Mouse (Mus musculus): Measurements from ENCODE around the gene Slc30a6. TPM values are rescaled to one million over a fixed set of nuclear protein-coding genes. Genes with fewer than 3 reads are reported as not detected.

The Slc30a6 gene
- polyA plus RNA-seq, 1 experiment from 2014 or later = 43.3 TPM

DNA sequence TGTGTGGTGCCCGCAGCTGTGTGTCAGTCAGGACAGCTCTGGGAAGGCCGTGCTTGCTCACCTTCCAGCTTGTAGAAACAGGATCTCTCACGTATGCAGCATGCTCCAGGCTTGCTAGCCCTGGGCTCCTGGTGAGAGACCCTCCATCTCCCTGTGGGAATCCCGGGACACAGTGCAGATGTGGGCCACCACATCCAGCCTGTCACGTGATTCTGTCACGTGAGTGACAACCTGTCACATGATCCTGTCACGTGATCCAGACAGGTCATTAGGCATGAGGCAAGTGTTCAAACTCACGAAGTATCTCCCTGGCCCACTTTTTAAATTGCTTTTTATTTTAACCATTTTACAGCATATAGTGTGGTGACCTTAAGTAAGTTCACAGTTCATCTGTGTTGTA, 17.9 kb downstream of the Slc30a6 start:
- H3K9me3 ChIP-seq = no peaks in the 10 kb centered on the region
- ATAC-seq (ENCODE audit: low FRiP score, low read depth) = no peak
- no peak overlapping the region for H3K4me3 ChIP-seq
- H3K9ac ChIP-seq = no peak overlapping the region
- H3K4me2 ChIP-seq (replicated peaks) = no peak overlapping the region
- H3K36me3 ChIP-seq = peaks cover 78% of the 10 kb centered on the region
- H3K27ac ChIP-seq = no peak overlapping the region
- 90% methylated on average over 8 of the region's 8 CpGs for WGBS
- no peaks in the 10 kb centered on the region for H3K4me1 ChIP-seq
- no peaks in the 10 kb centered on the region for H3K27me3 ChIP-seq

DNA sequence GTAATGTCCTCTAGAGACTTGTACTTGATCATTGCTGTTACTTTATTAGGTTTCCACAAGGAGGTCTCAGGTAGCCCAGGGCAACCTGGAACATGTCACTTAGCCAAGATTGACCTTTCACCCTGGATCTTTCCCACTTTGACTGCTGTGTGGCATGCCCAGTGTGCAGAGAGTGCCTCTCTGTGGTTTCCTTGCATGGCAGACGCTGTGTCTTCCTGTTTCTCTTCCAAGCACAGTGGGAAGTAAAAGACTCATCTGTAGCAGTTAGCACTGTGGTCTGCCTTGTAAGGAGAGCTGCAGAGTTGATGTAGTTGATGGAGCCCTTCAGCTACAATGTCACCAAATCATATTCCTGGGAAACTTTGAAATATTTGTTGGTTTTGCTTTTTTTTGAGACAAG, 19.3 kb downstream of the Slc30a6 start:
- no peak overlapping the region for H3K4me2 ChIP-seq (replicated peaks)
- WGBS = 90% methylated on average over 1 of the region's 1 CpGs
- no peak for ATAC-seq (ENCODE audit: low FRiP score, low read depth)
- no peak overlapping the region for H3K9ac ChIP-seq
- no peaks in the 10 kb centered on the region for H3K27me3 ChIP-seq
- H3K9me3 ChIP-seq = no peaks in the 10 kb centered on the region
- peaks cover 84% of the 10 kb centered on the region for H3K36me3 ChIP-seq
- no peak overlapping the region for H3K27ac ChIP-seq
- H3K4me1 ChIP-seq = no peaks in the 10 kb centered on the region
- H3K4me3 ChIP-seq = no peak overlapping the region

DNA sequence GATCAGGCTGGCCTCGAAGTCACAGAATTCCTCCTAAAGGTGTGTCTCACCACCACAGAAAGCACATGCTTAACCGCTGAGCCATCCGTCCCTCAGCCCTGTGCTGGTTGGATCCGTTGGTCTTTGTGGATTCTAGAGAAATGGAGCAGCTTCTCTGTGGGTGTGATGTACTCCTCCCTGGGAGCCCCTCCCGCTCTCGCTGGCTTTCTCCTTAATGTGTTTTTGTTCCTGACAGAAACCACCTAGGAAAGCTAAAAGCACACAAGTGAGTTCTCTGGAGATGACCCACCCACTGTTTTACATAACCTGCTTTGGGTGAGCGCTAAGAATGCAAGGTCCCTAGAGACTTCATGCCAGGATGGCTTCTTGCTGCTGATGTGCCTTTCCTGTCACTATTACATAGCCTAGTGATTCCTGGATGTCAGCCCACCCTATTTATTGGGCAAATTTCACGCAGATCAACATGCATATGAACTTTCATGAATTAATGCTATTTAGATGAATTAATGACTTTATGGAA, 21.5 kb downstream of the Slc30a6 start:
- Histone ChIP-seq H3K4me1 (no peaks in the 10 kb centered on the region), H3K4me2 (replicated peaks) (no peak overlapping the region), H3K36me3 (peaks cover 83% of the 10 kb centered on the region), H3K27ac (no peak overlapping the region), H3K9ac (no peak overlapping the region), H3K9me3 (no peaks in the 10 kb centered on the region), H3K27me3 (no peaks in the 10 kb centered on the region), H3K4me3 (no peak overlapping the region)
- WGBS = 90% methylated on average over 8 of the region's 8 CpGs
- no peak for ATAC-seq (ENCODE audit: low FRiP score, low read depth)

DNA sequence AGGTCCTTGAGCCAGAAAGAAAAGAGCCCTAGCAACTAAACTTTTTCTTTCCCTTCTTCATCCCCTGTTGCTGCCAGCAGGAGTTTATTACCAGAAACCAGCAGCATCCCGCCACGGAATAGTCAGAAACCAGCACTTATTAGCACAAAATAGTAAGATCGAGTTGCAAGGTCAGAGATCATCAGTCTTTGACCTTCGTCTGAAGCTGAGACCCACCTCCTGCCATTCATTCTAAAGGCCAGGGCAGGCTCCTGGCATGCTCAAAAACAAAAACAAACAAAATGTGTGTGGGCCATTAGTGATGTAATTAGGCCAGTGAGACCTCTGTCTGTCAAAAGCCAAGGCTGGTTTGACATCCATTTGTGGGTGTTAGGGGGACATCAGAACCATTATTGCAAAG, 22.8 kb downstream of the Slc30a6 start:
- Histone ChIP-seq H3K4me2 (replicated peaks) (no peak overlapping the region), H3K36me3 (peaks cover 80% of the 10 kb centered on the region), H3K9me3 (no peaks in the 10 kb centered on the region), H3K27me3 (no peaks in the 10 kb centered on the region), H3K27ac (no peak overlapping the region), H3K4me3 (no peak overlapping the region), H3K9ac (no peak overlapping the region), H3K4me1 (no peaks in the 10 kb centered on the region)
- no peak for ATAC-seq (ENCODE audit: low FRiP score, low read depth)
- WGBS = 46% methylated on average over 4 of the region's 4 CpGs

DNA sequence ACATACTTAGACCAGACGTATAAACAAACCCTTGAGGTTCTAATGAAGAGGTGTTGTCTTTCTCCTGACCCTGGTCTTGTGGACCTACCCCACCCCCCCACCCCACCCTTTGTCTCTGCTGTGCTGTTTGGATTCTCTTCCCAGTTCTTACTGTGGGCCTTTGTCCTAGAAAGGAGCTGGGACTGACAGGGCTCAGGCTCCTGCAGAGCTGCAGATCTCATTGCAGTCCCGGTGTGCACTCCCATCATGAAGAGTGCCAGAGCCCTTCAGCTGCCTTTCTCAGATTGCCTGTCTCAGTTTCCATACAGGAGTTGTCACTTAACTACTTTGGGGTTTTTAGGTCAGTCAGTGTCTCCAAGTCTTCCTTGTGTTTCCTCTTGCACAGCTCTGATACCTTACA, 25.2 kb downstream of the Slc30a6 start:
- Histone ChIP-seq H3K9ac (no peak overlapping the region), H3K36me3 (peaks cover 73% of the 10 kb centered on the region), H3K4me3 (no peak overlapping the region), H3K4me2 (replicated peaks) (no peak overlapping the region), H3K9me3 (no peaks in the 10 kb centered on the region), H3K4me1 (no peaks in the 10 kb centered on the region), H3K27ac (no peak overlapping the region), H3K27me3 (no peaks in the 10 kb centered on the region)
- WGBS = 83% methylated on average over 2 of the region's 2 CpGs
- ATAC-seq (ENCODE audit: low FRiP score, low read depth) = no peak

DNA sequence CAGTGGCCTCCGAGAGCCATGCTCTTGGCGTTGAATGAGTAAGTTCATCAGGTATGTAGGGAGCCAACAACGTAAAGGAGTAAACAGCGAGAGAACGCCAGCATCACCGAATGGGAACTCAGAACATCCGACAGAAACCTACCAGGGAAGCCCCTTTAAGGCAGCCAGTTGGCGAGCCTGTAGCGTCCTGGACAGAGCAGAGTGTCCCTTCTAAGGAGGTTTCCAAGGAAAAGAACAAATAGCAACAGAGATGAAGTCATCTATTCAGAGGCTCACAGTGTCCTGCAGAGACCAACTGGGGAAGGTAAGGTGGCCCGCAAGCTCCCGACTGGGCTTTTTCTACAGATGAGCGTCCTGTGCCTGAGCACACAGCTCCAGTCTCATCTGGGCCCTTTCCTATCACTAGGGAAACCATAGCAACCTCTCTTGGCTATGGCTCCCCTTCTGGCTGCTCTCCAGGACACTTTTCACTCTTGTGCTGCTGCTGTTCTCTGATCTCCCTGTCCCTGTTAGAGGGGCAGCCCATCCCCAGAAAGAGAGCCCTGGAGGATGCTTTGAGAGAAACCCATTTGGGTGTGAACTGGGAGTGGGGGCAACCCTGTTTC, 29.1 kb downstream of the Slc30a6 start:
- Histone ChIP-seq H3K27ac (no peak overlapping the region), H3K4me3 (no peak overlapping the region), H3K9me3 (no peaks in the 10 kb centered on the region), H3K36me3 (peaks cover 76% of the 10 kb centered on the region), H3K9ac (no peak overlapping the region), H3K27me3 (no peaks in the 10 kb centered on the region), H3K4me2 (replicated peaks) (no peak overlapping the region), H3K4me1 (no peaks in the 10 kb centered on the region)
- ATAC-seq (ENCODE audit: low FRiP score, low read depth) = no peak
- 92% methylated on average over 12 of the region's 12 CpGs for whole genome bisulfite sequencing

DNA sequence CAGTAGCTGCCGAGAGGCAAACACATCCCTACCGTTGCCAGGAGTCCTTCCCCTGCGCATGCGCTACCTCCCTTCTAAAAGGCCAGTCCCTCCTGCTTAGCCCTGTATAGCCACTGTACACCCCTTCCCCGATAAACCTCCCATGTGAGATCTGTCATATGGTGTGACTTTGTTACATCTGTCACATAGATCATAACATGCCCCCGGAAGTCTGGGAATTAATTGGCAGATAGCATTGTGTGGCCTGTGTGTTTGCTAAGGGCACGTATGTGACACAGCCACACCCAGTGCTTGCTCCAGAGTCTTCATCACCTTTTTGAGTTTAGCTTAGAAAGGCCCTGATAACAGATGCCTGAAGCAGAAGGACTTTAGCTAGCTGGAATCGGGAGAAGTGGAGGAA, 34.7 kb downstream of the Slc30a6 start:
- Histone ChIP-seq H3K27me3 (no peaks in the 10 kb centered on the region), H3K27ac (no peak overlapping the region), H3K4me1 (no peaks in the 10 kb centered on the region), H3K9me3 (no peaks in the 10 kb centered on the region), H3K4me2 (replicated peaks) (no peak overlapping the region), H3K9ac (no peak overlapping the region), H3K36me3 (peaks cover 35% of the 10 kb centered on the region), H3K4me3 (no peak overlapping the region)
- no peak for ATAC-seq (ENCODE audit: low FRiP score, low read depth)
- WGBS = 89% methylated on average over 8 of the region's 8 CpGs

DNA sequence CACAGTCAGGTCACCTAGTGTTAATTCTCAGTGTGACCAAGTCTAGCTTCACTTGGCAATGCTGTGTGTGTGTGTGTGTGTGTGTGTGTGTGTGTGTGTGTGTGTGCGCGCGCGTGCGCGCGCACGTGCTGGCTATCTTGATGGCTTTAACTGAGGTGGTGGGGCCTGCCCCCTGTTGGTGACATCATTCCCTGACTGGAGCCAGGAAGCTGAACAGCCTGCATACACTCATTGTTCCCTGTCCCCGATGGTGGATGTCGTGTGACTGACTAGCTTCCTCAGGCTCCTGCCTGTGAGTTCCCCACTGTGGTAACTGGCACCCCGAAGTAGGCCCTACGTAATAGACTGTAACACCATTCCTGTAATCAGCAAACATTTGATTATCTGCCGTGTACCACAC, 36.1 kb downstream of the Slc30a6 start:
- Histone ChIP-seq H3K9ac (no peak overlapping the region), H3K9me3 (no peaks in the 10 kb centered on the region), H3K4me2 (replicated peaks) (no peak overlapping the region), H3K4me1 (no peaks in the 10 kb centered on the region), H3K4me3 (no peak overlapping the region), H3K36me3 (peaks cover 26% of the 10 kb centered on the region), H3K27ac (no peak overlapping the region), H3K27me3 (no peaks in the 10 kb centered on the region)
- ATAC-seq (ENCODE audit: low FRiP score, low read depth) = no peak
- WGBS = 73% methylated on average over 9 of the region's 13 CpGs

DNA sequence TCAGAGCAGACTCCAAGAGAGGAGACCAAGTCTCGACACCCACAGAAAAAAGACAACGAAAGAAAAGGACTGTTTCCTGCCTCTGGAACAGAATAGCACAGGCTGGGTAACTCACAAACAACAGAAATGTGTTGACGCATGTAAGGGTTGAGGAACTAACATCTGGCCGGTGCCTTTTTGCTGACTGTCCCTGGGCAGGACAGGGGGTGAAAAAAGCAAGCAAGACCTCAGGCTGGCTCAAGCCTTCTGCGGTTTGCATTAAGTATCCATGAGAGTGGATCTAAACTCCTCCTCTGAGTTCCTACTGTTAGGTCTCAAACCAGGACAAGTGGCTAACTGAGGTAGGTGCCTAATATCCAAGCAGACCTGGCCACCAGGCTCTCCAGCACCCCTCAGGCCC, 37.2 kb downstream of the Slc30a6 start:
- Histone ChIP-seq H3K4me2 (replicated peaks) (no peak overlapping the region), H3K4me1 (no peaks in the 10 kb centered on the region), H3K9ac (no peak overlapping the region), H3K36me3 (peaks cover 16% of the 10 kb centered on the region), H3K4me3 (no peak overlapping the region), H3K9me3 (no peaks in the 10 kb centered on the region), H3K27me3 (no peaks in the 10 kb centered on the region), H3K27ac (no peak overlapping the region)
- 87% methylated on average over 5 of the region's 5 CpGs for WGBS
- ATAC-seq (ENCODE audit: low FRiP score, low read depth) = no peak

DNA sequence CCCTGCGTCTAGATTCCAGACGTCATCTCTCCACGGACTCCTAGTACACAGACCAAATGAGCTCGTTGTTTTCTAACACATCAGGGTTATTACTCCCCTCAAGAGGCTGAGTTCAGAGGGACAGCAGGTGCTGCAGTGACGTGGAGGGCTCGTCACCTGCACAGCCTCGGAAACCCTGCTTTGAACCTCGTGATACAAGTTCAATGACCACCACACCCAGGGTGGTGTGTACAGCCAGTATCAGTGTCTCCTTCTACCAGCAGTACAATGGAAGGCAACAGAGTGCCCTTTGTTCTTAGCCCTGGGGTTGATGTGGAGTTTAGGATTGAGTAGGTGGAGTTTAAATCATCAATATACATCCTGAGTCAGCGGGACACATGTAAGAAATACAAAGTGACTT, 42.4 kb downstream of the Slc30a6 start:
- Histone ChIP-seq H3K4me1 (no peaks in the 10 kb centered on the region), H3K36me3 (no peaks in the 10 kb centered on the region), H3K9ac (no peak overlapping the region), H3K27ac (no peak overlapping the region), H3K27me3 (no peaks in the 10 kb centered on the region), H3K9me3 (no peaks in the 10 kb centered on the region), H3K4me3 (no peak overlapping the region), H3K4me2 (replicated peaks) (no peak overlapping the region)
- ATAC-seq (ENCODE audit: low FRiP score, low read depth) = no peak
- 70% methylated on average over 9 of the region's 9 CpGs for WGBS

DNA sequence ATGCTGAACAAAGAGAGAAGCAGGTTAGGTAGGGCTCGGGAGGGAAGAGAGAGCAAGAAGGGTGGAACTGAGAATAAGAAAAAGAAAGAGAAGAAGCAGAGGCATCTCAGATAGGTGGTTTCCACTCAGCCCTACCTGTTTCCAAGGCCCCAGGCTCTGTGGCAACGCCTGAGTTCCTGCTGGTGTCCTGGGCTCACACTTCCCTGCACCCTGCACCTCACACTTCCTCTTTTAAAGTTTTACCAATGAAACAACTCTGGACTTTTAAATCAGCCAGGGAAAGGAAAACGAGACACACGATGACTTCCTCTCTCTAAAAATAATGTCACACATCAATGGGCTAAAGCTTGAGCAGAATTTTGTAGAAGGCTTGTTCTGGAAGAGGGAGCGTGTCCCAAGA, 45.1 kb downstream of the Slc30a6 start:
- 74% methylated on average over 5 of the region's 5 CpGs for WGBS
- no peak overlapping the region for H3K4me3 ChIP-seq
- H3K36me3 ChIP-seq = no peaks in the 10 kb centered on the region
- H3K9ac ChIP-seq = no peak overlapping the region
- H3K9me3 ChIP-seq = no peaks in the 10 kb centered on the region
- no peaks in the 10 kb centered on the region for H3K27me3 ChIP-seq
- no peaks in the 10 kb centered on the region for H3K4me1 ChIP-seq
- no peak for ATAC-seq (ENCODE audit: low FRiP score, low read depth)
- H3K4me2 ChIP-seq (replicated peaks) = no peak overlapping the region
- H3K27ac ChIP-seq = no peak overlapping the region

DNA sequence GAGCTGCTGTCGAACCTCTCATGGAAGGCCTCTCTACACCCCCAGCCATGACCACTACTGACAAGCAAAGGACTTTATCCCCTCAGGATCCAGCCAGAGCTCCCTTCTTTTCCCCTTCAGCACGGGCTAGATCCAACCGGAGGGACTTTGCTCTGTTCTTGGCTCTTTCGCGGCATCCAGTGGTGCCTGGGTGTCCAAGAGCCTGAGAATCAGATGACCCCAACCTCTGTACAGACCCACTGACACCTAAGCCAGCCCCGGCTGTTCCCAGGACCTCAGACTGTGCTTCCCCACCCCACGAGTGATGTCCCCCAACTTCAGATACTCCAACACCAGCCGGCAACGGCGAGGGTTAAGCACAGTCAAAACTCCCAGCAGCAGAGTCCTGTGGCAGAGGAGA, 54.4 kb downstream of the Slc30a6 start:
- Histone ChIP-seq H3K27ac (no peak overlapping the region), H3K9ac (no peak overlapping the region), H3K4me1 (no peaks in the 10 kb centered on the region), H3K4me2 (replicated peaks) (no peak overlapping the region), H3K9me3 (no peaks in the 10 kb centered on the region; the same call in 1 of the 2 replicates), H3K4me3 (no peak overlapping the region), H3K27me3 (no peaks in the 10 kb centered on the region), H3K36me3 (no peaks in the 10 kb centered on the region)
- 86% methylated on average over 10 of the region's 10 CpGs for WGBS
- no peak for ATAC-seq (ENCODE audit: low FRiP score, low read depth)

DNA sequence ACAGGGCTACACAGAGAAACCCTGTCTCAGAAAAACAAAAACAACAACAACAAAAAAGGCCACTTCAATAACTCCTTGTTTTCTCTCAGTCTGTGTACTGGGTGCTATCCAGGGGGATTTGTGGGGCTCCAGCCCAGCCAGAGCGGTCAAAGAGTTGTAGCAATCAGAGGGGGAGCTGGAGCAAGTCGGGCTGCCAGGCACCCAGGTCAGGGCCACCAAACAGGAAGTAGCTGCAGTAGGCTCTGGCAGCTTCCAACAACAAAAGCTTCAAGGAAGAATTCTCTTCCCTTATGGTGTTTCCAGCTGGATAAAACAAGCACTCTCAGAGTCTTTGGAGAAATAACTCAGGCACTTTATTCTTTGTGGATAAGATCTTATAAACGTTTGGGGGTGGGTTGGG, 58.5 kb downstream of the Slc30a6 start:
- Histone ChIP-seq H3K9me3 (no peaks in the 10 kb centered on the region; the same call in 1 of the 2 replicates), H3K27me3 (no peaks in the 10 kb centered on the region), H3K4me1 (no peaks in the 10 kb centered on the region), H3K4me3 (no peak overlapping the region), H3K27ac (no peak overlapping the region), H3K36me3 (no peaks in the 10 kb centered on the region), H3K9ac (no peak overlapping the region), H3K4me2 (replicated peaks) (no peak overlapping the region)
- WGBS = 82% methylated on average over 3 of the region's 3 CpGs
- ATAC-seq (ENCODE audit: low FRiP score, low read depth) = no peak

Measured in limb, embryonic 13.5 days (tissue).